Mouse (Mus musculus): Measurements from ENCODE around the gene Gm6592.
A peak's percentile ranks its signal among the peaks of the same experiment; 100 is the strongest.
"Not testable (repeated sequence)": the region's sequence is repeated elsewhere in the genome, so short reads cannot be mapped to it uniquely, and the experiment has no call there.

The Gm6592 gene

GRCm38 (mm10) chrX:8843694-8844093 is at the start of gene Gm6592:
TSS of gene Gm6592 (plus strand) at chrX:8843994.
- DNase-seq (ENCODE audit: low read depth): no peak

GRCm38 (mm10) chrX:8803391-8803790 is 40.4 kb upstream of the Gm6592 start, which contains the start of gene Ssxb5:
TSS of gene Ssxb5 (plus strand) at chrX:8803691.
- DNase-seq (ENCODE audit: low read depth): not testable (repeated sequence)

GRCm38 (mm10) chrX:8832043-8832442 is 11.8 kb upstream of the Gm6592 start:
- peak; percentile 75 for DNase-seq (ENCODE audit: low read depth)

GRCm38 (mm10) chrX:8852486-8852885 is 8.7 kb downstream of the Gm6592 start:
- DNase-seq (ENCODE audit: low read depth): no peak

GRCm38 (mm10) chrX:8864331-8864730 is 20.5 kb downstream of the Gm6592 start:
- peak; percentile 82 for DNase-seq (ENCODE audit: low read depth)

- DNase-seq (ENCODE audit: low read depth): not testable (repeated sequence)
Measured at GRCm38 (mm10) chrX:8873953-8874352, 30.2 kb downstream of the Gm6592 start, which contains the start of gene Gm5751. TSS of gene Gm5751 (plus strand) at chrX:8874253.

GRCm38 (mm10) chrX:8884336-8884735 is 40.5 kb downstream of the Gm6592 start:
- peak; percentile 3 for DNase-seq (ENCODE audit: low read depth)

- DNase-seq (ENCODE audit: low read depth): peak; percentile 5
Measured at GRCm38 (mm10) chrX:8891975-8892342, 48.2 kb downstream of the Gm6592 start.

- DNase-seq (ENCODE audit: low read depth): peak; percentile 69
Measured at GRCm38 (mm10) chrX:8892343-8893155, 48.8 kb downstream of the Gm6592 start, which contains the start of gene B630019K06Rik. TSS of gene B630019K06Rik (plus strand) at chrX:8892382.

GRCm38 (mm10) chrX:8893182-8893651 is 49.4 kb downstream of the Gm6592 start:
- no peak for DNase-seq (ENCODE audit: low read depth)
